In genomic region chr5:77094510-77095491, GRCm38 (mm10) we compare ENCODE assay signal across 9 mouse cellular contexts. TPM values are rescaled to one million over a fixed set of nuclear protein-coding genes. Genes with fewer than 3 reads are reported as not detected.
DNase-seq lines count a peak whose midpoint lies in the region; ATAC-seq and TF ChIP-seq lines count a peak whose summit lies in the region.
"Had no signal": no experiment of that assay in that cellular context is flagged by ENCODE, and none has a peak within 500 bp of the region (broad histone marks: within the 10 kb centered on the region; RNA-seq: fewer than 3 reads in every experiment).

No protein-coding gene starts in this region.

- peak overlapping the region; percentile 87 for H3K4me2 ChIP-seq in heart, embryonic 14.5 days (ENCODE audit: low read length)
- H3K4me2 ChIP-seq in kidney, postnatal 0 days (ENCODE audit: low read length) = peak overlapping the region; percentile 99
- peak overlapping the region; percentile 90 for H3K4me2 ChIP-seq in liver, embryonic 15.5 days
- peak overlapping the region; percentile 92 for H3K4me2 ChIP-seq in stomach, embryonic 15.5 days

- H3K4me3 ChIP-seq in C2C12 (ENCODE audit: insufficient read depth, poor library complexity, severe bottlenecking) = no peak overlapping the region
- peak overlapping the region; percentile 69 for H3K4me3 ChIP-seq in erythroblast, embryonic 14.5 days (replicated peaks)
- peak overlapping the region; percentile 53 to 62 for H3K4me3 ChIP-seq in heart, embryonic 14.5 days (ENCODE audit: control insufficient read depth in 1 of 2, insufficient read depth in 1 of 2, low read depth in 1 of 2, low read length in 2 of 2)
- H3K4me3 ChIP-seq in kidney, postnatal 0 days (replicated peaks; ENCODE audit: low read depth, low read length) = peak overlapping the region; percentile 70
- peak overlapping the region; percentile 59 for H3K4me3 ChIP-seq in liver, embryonic 15.5 days (replicated peaks)
- peak overlapping the region; percentile 55 for H3K4me3 ChIP-seq in stomach, embryonic 15.5 days (replicated peaks)

- peak overlapping the region; percentile 20 to 70; a peak in 3 of 4 replicates for H3K27ac ChIP-seq in heart, embryonic 14.5 days (replicated peaks in 1 of 2; ENCODE audit: control insufficient read depth in 1 of 2, insufficient read depth in 1 of 2, low read depth in 2 of 2, low read length in 2 of 2)
- peak overlapping the region; percentile 64 for H3K27ac ChIP-seq in kidney, postnatal 0 days
- H3K27ac ChIP-seq in liver, embryonic 15.5 days (replicated peaks) = no peak overlapping the region
- H3K27ac ChIP-seq in stomach, embryonic 15.5 days = no peak overlapping the region

- H3K79me3 ChIP-seq in C2C12 (ENCODE audit: low read depth) = no peaks in the 10 kb centered on the region

- H3K4me1 ChIP-seq in erythroblast, embryonic 14.5 days (ENCODE audit: control insufficient read depth) = peaks cover 30% of the 10 kb centered on the region
- H3K4me1 ChIP-seq in heart, embryonic 14.5 days (ENCODE audit: control insufficient read depth in 2 of 2, insufficient read depth in 2 of 2, low read length in 2 of 2) = peaks cover 35 to 66% of the 10 kb centered on the region in 2 experiments
- H3K4me1 ChIP-seq in kidney, postnatal 0 days (replicated peaks; ENCODE audit: insufficient read depth, low read length) = no peaks in the 10 kb centered on the region
- H3K4me1 ChIP-seq in liver, embryonic 15.5 days (replicated peaks) = peaks cover 24% of the 10 kb centered on the region
- 0 out of 2 replicates have a peak, but pooled peaks cover 2% of the 10 kb centered on the region for H3K4me1 ChIP-seq in stomach, embryonic 15.5 days

- H3K9me3 ChIP-seq in erythroblast, embryonic 14.5 days (ENCODE audit: control insufficient read depth, low read length) = no peaks in the 10 kb centered on the region
- H3K9me3 ChIP-seq in heart, embryonic 14.5 days (ENCODE audit: control insufficient read depth, low read length) = no peaks in the 10 kb centered on the region
- no peaks in the 10 kb centered on the region for H3K9me3 ChIP-seq in kidney, postnatal 0 days (replicated peaks; ENCODE audit: low read length)
- no peaks in the 10 kb centered on the region for H3K9me3 ChIP-seq in liver, embryonic 15.5 days (replicated peaks)
- no peaks in the 10 kb centered on the region for H3K9me3 ChIP-seq in stomach, embryonic 15.5 days
- H3K9me3 ChIP-seq: G1E had no signal

- TF ChIP-seq POLR2A in brain, embryonic 14.5 days (IDR thresholded peaks at IDR 0.05; ENCODE audit: borderline replicate concordance, extremely low read depth, insufficient read depth, insufficient read length, poor library complexity, severe bottlenecking) = no peak

- peak overlapping the region; percentile 52 for H3ac ChIP-seq in C2C12 (ENCODE audit: control insufficient read depth, insufficient read length, low read depth)

- DNase-seq in brain, embryonic 14.5 days (ENCODE audit: low read depth) = peak; percentile 71
- DNase-seq in kidney, postnatal 0 days (ENCODE audit: low spot score) = peak; percentile 74
- peak; percentile 43 to 46 for DNase-seq in natural killer cell, adult 2 months (ENCODE audit: low spot score in 2 of 2)

- no peaks in the 10 kb centered on the region for H3K36me3 ChIP-seq in C2C12 (ENCODE audit: control insufficient read depth, insufficient read depth)
- H3K36me3 ChIP-seq in erythroblast, embryonic 14.5 days (ENCODE audit: control insufficient read depth) = no peaks in the 10 kb centered on the region
- H3K36me3 ChIP-seq in heart, embryonic 14.5 days (ENCODE audit: control insufficient read depth, insufficient read depth, low read length) = peaks cover 28% of the 10 kb centered on the region
- no peaks in the 10 kb centered on the region for H3K36me3 ChIP-seq in kidney, postnatal 0 days (ENCODE audit: insufficient read depth, low read length)
- no peaks in the 10 kb centered on the region for H3K36me3 ChIP-seq in liver, embryonic 15.5 days (replicated peaks)
- no peaks in the 10 kb centered on the region for H3K36me3 ChIP-seq in stomach, embryonic 15.5 days
- H3K36me3 ChIP-seq: G1E had no signal

- no peaks in the 10 kb centered on the region for H3K79me2 ChIP-seq in C2C12 (ENCODE audit: control insufficient read depth, insufficient read depth)

- peak overlapping the region; percentile 90 for H3K9ac ChIP-seq in heart, embryonic 14.5 days (ENCODE audit: low read length)
- peak overlapping the region; percentile 63 for H3K9ac ChIP-seq in kidney, postnatal 0 days (ENCODE audit: low read depth, low read length)
- H3K9ac ChIP-seq in liver, embryonic 15.5 days = peak overlapping the region; percentile 42; the same call in 1 of the 2 replicates
- peak overlapping the region; percentile 29; the same call in 1 of the 2 replicates for H3K9ac ChIP-seq in stomach, embryonic 15.5 days

- WGBS in heart, embryonic 14.5 days = under 1% methylated on average over 66 of the region's 69 CpGs
- under 1% methylated on average over 69 of the region's 69 CpGs for WGBS in kidney, postnatal 0 days
- WGBS in liver, embryonic 15.5 days (ENCODE audit: insufficient replicate concordance) = under 1% methylated on average over 69 of the region's 69 CpGs
- WGBS in stomach, embryonic 15.5 days = under 1% methylated on average over 69 of the region's 69 CpGs

- no peaks in the 10 kb centered on the region for H3K27me3 ChIP-seq in C2C12 (ENCODE audit: control insufficient read depth, insufficient read depth, insufficient read length)
- peaks cover 45% of the 10 kb centered on the region for H3K27me3 ChIP-seq in erythroblast, embryonic 14.5 days (ENCODE audit: control insufficient read depth)
- H3K27me3 ChIP-seq in heart, embryonic 14.5 days (ENCODE audit: control insufficient read depth, insufficient read depth, low read length) = no peaks in the 10 kb centered on the region
- no peaks in the 10 kb centered on the region; the same call in 1 of the 2 replicates for H3K27me3 ChIP-seq in kidney, postnatal 0 days (ENCODE audit: insufficient read depth, low read length)
- peaks cover 42% of the 10 kb centered on the region for H3K27me3 ChIP-seq in liver, embryonic 15.5 days
- H3K27me3 ChIP-seq in stomach, embryonic 15.5 days (replicated peaks) = no peaks in the 10 kb centered on the region

- TF ChIP-seq CTCF in C2C12 (IDR thresholded peaks at IDR 0.05; ENCODE audit: control insufficient read depth, insufficient read depth, insufficient read length) = no peak
- TF ChIP-seq CTCF in brain, embryonic 14.5 days (IDR thresholded peaks at IDR 0.05; ENCODE audit: borderline replicate concordance, extremely low read depth, insufficient read depth, insufficient read length) = no peak
- TF ChIP-seq CTCF in kidney, postnatal 0 days (IDR thresholded peaks at IDR 0.05; ENCODE audit: low read depth) = no peak

- ATAC-seq in heart, embryonic 14.5 days (ENCODE audit: insufficient number of reproducible peaks, insufficient read depth, low FRiP score, low read depth) = peak; percentile 68
- peak; percentile 79 for ATAC-seq in kidney, postnatal 0 days (replicated peaks; ENCODE audit: low FRiP score, low read depth)
- ATAC-seq in liver, embryonic 15.5 days (ENCODE audit: insufficient read depth) = peak; percentile 61
- ATAC-seq in stomach, embryonic 15.5 days (ENCODE audit: insufficient read depth, low FRiP score, low read depth) = peak; percentile 72; the same call in 1 of the 2 replicates

TF ChIP-seq in C2C12, 6 proteins besides CTCF, POLR2A, EP300 and RAD21:
- no peak for TF ChIP-seq MYOD1 (IDR thresholded peaks at IDR 0.05; ENCODE audit: control insufficient read depth, insufficient read length, low read depth)
- TF ChIP-seq CEBPB (IDR thresholded peaks at IDR 0.05; ENCODE audit: low read depth) = no peak
- no peak for TF ChIP-seq MYOG (IDR thresholded peaks at IDR 0.05; ENCODE audit: control insufficient read depth, extremely low read depth, insufficient read length)
- TF ChIP-seq USF1 (IDR thresholded peaks at IDR 0.05; ENCODE audit: low read depth) = no peak
- no peak for TF ChIP-seq FOSL1 (IDR thresholded peaks at IDR 0.05; ENCODE audit: insufficient read depth, low read length, poor library complexity, severe bottlenecking)
- TF ChIP-seq MAX (IDR thresholded peaks at IDR 0.05) = no peak

RNA-seq across cellular contexts. Expression of gene Hopx, which starts 20.1 kb away (rescaled TPM):
- 0.15 TPM for polyA plus RNA-seq in C2C12 (2012; fragmentation: generic; extraction: Trizol)
- polyA plus RNA-seq in brain, embryonic 14.5 days (2012; rRNA removed) = 22.5 and 28.1 TPM in 2 replicates
- polyA plus RNA-seq in erythroblast, embryonic 14.5 days (2012) = 0.51 and 0.78 TPM in 2 replicates
- polyA plus RNA-seq in heart, embryonic 14.5 days (2014; fragmentation: Nextera tagmentation; extraction: Ambion mirVana) = 30.1 and 34.0 TPM in 2 replicates
- 3.6 and 3.9 TPM in 2 replicates for polyA plus RNA-seq in kidney, postnatal 0 days (2015; fragmentation: Nextera tagmentation; extraction: Ambion mirVana)
- 0.13 and 0.28 TPM in 2 replicates for polyA plus RNA-seq in liver, embryonic 15.5 days (2015; fragmentation: Nextera tagmentation; extraction: Ambion mirVana)
- polyA plus RNA-seq in stomach, embryonic 15.5 days (2015; fragmentation: Nextera tagmentation; extraction: Ambion mirVana) = 2.1 and 3.5 TPM in 2 replicates
- polyA plus RNA-seq: G1E had no signal

Comparison
In these comparisons a context has a peak if more than half of its experiments do, and no peak if none do; other contexts are left out.
1. H3K27ac ChIP-seq: peak in heart, embryonic 14.5 days (2 of 2) and kidney, postnatal 0 days (single experiment); none in liver, embryonic 15.5 days (single experiment) and stomach, embryonic 15.5 days (single experiment).
2. H3K9ac ChIP-seq: peak in every context shown above with its lines; median percentile 90 in heart, embryonic 14.5 days; 63 in kidney, postnatal 0 days; 42 in liver, embryonic 15.5 days; 29 in stomach, embryonic 15.5 days.
3. Peak in every context shown above with its lines, with median percentiles within 50 percentile points of each other: DNase-seq, ATAC-seq and H3K4me2 ChIP-seq.